Mouse (Mus musculus): ENCODE data around the gene Cdc7. TPM values are rescaled to one million over a fixed set of nuclear protein-coding genes. Genes with fewer than 3 reads are reported as not detected.

Cdc7 gene
- polyA plus RNA-seq, 1 experiment from 2014 or later = 42.9 TPM

- H3K27ac ChIP-seq = no peak overlapping the region
- no peaks in the 10 kb centered on the region for H3K36me3 ChIP-seq
- 34% methylated on average over 5 of the region's 5 CpGs for WGBS
- ATAC-seq (ENCODE audit: insufficient read depth, low FRiP score, low read depth) = 0 out of 2 replicates have a peak, but pooled peaks have one; percentile 47
- H3K4me3 ChIP-seq (replicated peaks) = no peak overlapping the region
- H3K4me2 ChIP-seq = no peak overlapping the region
- H3K9me3 ChIP-seq = no peaks in the 10 kb centered on the region
- H3K4me1 ChIP-seq = peaks cover 15% of the 10 kb centered on the region
- no peak overlapping the region for H3K9ac ChIP-seq
- no peaks in the 10 kb centered on the region for H3K27me3 ChIP-seq (replicated peaks)
These were observed 31.9 kb downstream of the Cdc7 start for GRCm38 (mm10) chr5:106995886-106996538.

GRCm38 (mm10) chr5:106996539-106997244 is 32.6 kb downstream of the Cdc7 start:
- WGBS = 71% methylated on average over 7 of the region's 7 CpGs
- H3K9me3 ChIP-seq = no peaks in the 10 kb centered on the region
- H3K27ac ChIP-seq = no peak overlapping the region
- no peaks in the 10 kb centered on the region for H3K27me3 ChIP-seq (replicated peaks)
- peaks cover 16% of the 10 kb centered on the region for H3K4me1 ChIP-seq
- no peak for ATAC-seq (ENCODE audit: insufficient read depth, low FRiP score, low read depth)
- H3K4me2 ChIP-seq = no peak overlapping the region
- H3K4me3 ChIP-seq (replicated peaks) = no peak overlapping the region
- no peaks in the 10 kb centered on the region for H3K36me3 ChIP-seq
- H3K9ac ChIP-seq = no peak overlapping the region

GRCm38 (mm10) chr5:107001396-107002090 is 37.4 kb downstream of the Cdc7 start:
- WGBS = 61% methylated on average over 11 of the region's 11 CpGs
- 0 out of 2 replicates have a peak, but pooled peaks have one; percentile 35 for ATAC-seq (ENCODE audit: insufficient read depth, low FRiP score, low read depth)
- H3K4me1 ChIP-seq = peaks cover 9% of the 10 kb centered on the region
- H3K36me3 ChIP-seq = no peaks in the 10 kb centered on the region
- no peak overlapping the region for H3K4me3 ChIP-seq (replicated peaks)
- H3K9ac ChIP-seq = no peak overlapping the region
- no peaks in the 10 kb centered on the region for H3K9me3 ChIP-seq
- no peak overlapping the region for H3K4me2 ChIP-seq
- no peaks in the 10 kb centered on the region for H3K27me3 ChIP-seq (replicated peaks)
- H3K27ac ChIP-seq = no peak overlapping the region

- H3K27me3 ChIP-seq (replicated peaks) = no peaks in the 10 kb centered on the region
- no peaks in the 10 kb centered on the region for H3K36me3 ChIP-seq
- no peak overlapping the region for H3K27ac ChIP-seq
- H3K9ac ChIP-seq = no peak overlapping the region
- no peaks in the 10 kb centered on the region for H3K9me3 ChIP-seq
- no peak overlapping the region for H3K4me3 ChIP-seq (replicated peaks)
- no peak overlapping the region for H3K4me2 ChIP-seq
- ATAC-seq (ENCODE audit: insufficient read depth, low FRiP score, low read depth) = no peak
- peaks cover 9% of the 10 kb centered on the region for H3K4me1 ChIP-seq
- 39% methylated on average over 5 of the region's 5 CpGs for WGBS
These were observed 37.9 kb downstream of the Cdc7 start for GRCm38 (mm10) chr5:107002091-107002416.

- no peaks in the 10 kb centered on the region for H3K36me3 ChIP-seq
- no peaks in the 10 kb centered on the region for H3K9me3 ChIP-seq
- no peaks in the 10 kb centered on the region for H3K27me3 ChIP-seq (replicated peaks)
- WGBS = 95% methylated on average over 3 of the region's 3 CpGs
- no peak overlapping the region for H3K9ac ChIP-seq
- H3K4me2 ChIP-seq = no peak overlapping the region
- no peak overlapping the region for H3K4me3 ChIP-seq (replicated peaks)
- H3K27ac ChIP-seq = no peak overlapping the region
- ATAC-seq (ENCODE audit: insufficient read depth, low FRiP score, low read depth) = no peak
- H3K4me1 ChIP-seq = peaks cover 18% of the 10 kb centered on the region
These were observed 45.6 kb downstream of the Cdc7 start for GRCm38 (mm10) chr5:107009721-107010120.

GRCm38 (mm10) chr5:107010300-107010699 is 46.2 kb downstream of the Cdc7 start:
- WGBS = 68% methylated on average over 3 of the region's 3 CpGs
- Histone ChIP-seq H3K9me3 (no peaks in the 10 kb centered on the region), H3K4me1 (peaks cover 24% of the 10 kb centered on the region), H3K27ac (no peak overlapping the region), H3K4me3 (replicated peaks) (no peak overlapping the region), H3K9ac (no peak overlapping the region), H3K4me2 (no peak overlapping the region), H3K27me3 (replicated peaks) (no peaks in the 10 kb centered on the region), H3K36me3 (no peaks in the 10 kb centered on the region)
- ATAC-seq (ENCODE audit: insufficient read depth, low FRiP score, low read depth) = no peak

- no peaks in the 10 kb centered on the region for H3K36me3 ChIP-seq
- no peaks in the 10 kb centered on the region for H3K27me3 ChIP-seq (replicated peaks)
- WGBS = 60% methylated on average over 7 of the region's 7 CpGs
- no peak overlapping the region for H3K9ac ChIP-seq
- peaks cover 28% of the 10 kb centered on the region for H3K4me1 ChIP-seq
- ATAC-seq (ENCODE audit: insufficient read depth, low FRiP score, low read depth) = no peak
- H3K4me2 ChIP-seq = no peak overlapping the region
- peak overlapping the region; percentile 71; the same call in 1 of the 2 replicates for H3K27ac ChIP-seq
- no peak overlapping the region for H3K4me3 ChIP-seq (replicated peaks)
- no peaks in the 10 kb centered on the region for H3K9me3 ChIP-seq
These were observed 47.4 kb downstream of the Cdc7 start for GRCm38 (mm10) chr5:107011316-107012029.

GRCm38 (mm10) chr5:107012030-107012715 is 48.1 kb downstream of the Cdc7 start:
- WGBS = 46% methylated on average over 11 of the region's 11 CpGs
- no peak overlapping the region for H3K9ac ChIP-seq
- no peaks in the 10 kb centered on the region for H3K36me3 ChIP-seq
- H3K4me1 ChIP-seq = peaks cover 28% of the 10 kb centered on the region
- no peaks in the 10 kb centered on the region for H3K9me3 ChIP-seq
- H3K4me2 ChIP-seq = no peak overlapping the region
- no peaks in the 10 kb centered on the region for H3K27me3 ChIP-seq (replicated peaks)
- peak; percentile 38 for ATAC-seq (ENCODE audit: insufficient read depth, low FRiP score, low read depth)
- H3K4me3 ChIP-seq (replicated peaks) = no peak overlapping the region
- H3K27ac ChIP-seq = peak overlapping the region; percentile 71

- H3K27ac ChIP-seq = no peak overlapping the region
- no peak overlapping the region for H3K4me2 ChIP-seq
- H3K4me3 ChIP-seq (replicated peaks) = no peak overlapping the region
- no peak for ATAC-seq (ENCODE audit: insufficient read depth, low FRiP score, low read depth)
- H3K36me3 ChIP-seq = no peaks in the 10 kb centered on the region
- no peaks in the 10 kb centered on the region for H3K27me3 ChIP-seq (replicated peaks)
- H3K9ac ChIP-seq = no peak overlapping the region
- peaks cover 28% of the 10 kb centered on the region for H3K4me1 ChIP-seq
- 49% methylated on average over 2 of the region's 2 CpGs for WGBS
- H3K9me3 ChIP-seq = no peaks in the 10 kb centered on the region
These were observed 49.3 kb downstream of the Cdc7 start for GRCm38 (mm10) chr5:107013393-107013792.

- Histone ChIP-seq H3K9ac (no peak overlapping the region), H3K27me3 (replicated peaks) (no peaks in the 10 kb centered on the region), H3K4me1 (peaks cover 28% of the 10 kb centered on the region), H3K27ac (no peak overlapping the region), H3K4me2 (no peak overlapping the region), H3K4me3 (replicated peaks) (no peak overlapping the region), H3K9me3 (no peaks in the 10 kb centered on the region), H3K36me3 (no peaks in the 10 kb centered on the region)
- 74% methylated on average over 7 of the region's 7 CpGs for WGBS
- no peak for ATAC-seq (ENCODE audit: insufficient read depth, low FRiP score, low read depth)
These were observed 50.0 kb downstream of the Cdc7 start for GRCm38 (mm10) chr5:107014146-107014545.

- peak; percentile 32; the same call in 1 of the 2 replicates for ATAC-seq (ENCODE audit: insufficient read depth, low FRiP score, low read depth)
- 38% methylated on average over 2 of the region's 2 CpGs for WGBS
- Histone ChIP-seq H3K9ac (no peak overlapping the region), H3K4me3 (replicated peaks) (no peak overlapping the region), H3K36me3 (no peaks in the 10 kb centered on the region), H3K27ac (peak overlapping the region; percentile 60), H3K9me3 (no peaks in the 10 kb centered on the region), H3K4me1 (peaks cover 28% of the 10 kb centered on the region), H3K4me2 (no peak overlapping the region), H3K27me3 (replicated peaks) (no peaks in the 10 kb centered on the region)
These were observed 50.9 kb downstream of the Cdc7 start for GRCm38 (mm10) chr5:107015046-107015421.
